Mouse (Mus musculus) skeletal muscle tissue, adult 2 months (tissue): ENCODE measurements around the gene Mmp11.

Experiments
- DNase-seq: peaks from one replicate; pipeline ENCODE4 v3.0.0-alpha.2; 2012; ENCODE audit warnings: low read depth, low spot score

The Mmp11 gene

GRCm38 (mm10) chr10:75935680-75936541 is at the start of gene Mmp11:
TSS of gene Mmp11 (minus strand) at chr10:75936496.
- DNase-seq, result peak; percentile 91

GRCm38 (mm10) chr10:75979432-75979831 is 43.1 kb upstream of the Mmp11 start:
- no peak for DNase-seq

DNA sequence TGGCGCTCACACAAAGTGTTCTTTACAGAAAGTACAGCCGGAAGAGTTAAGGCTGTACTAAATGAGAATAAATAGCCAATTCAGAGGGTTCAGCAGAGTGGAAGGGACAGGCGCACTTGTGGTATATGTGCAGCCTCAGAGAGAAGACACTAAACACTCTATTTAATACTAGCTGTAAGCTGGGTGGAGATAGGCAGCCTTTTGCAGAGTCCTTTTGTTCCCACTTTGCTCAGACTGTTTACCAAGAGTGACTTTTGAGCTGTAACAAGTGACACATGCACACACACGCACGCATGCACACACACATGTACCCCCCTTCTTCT is 42.5 kb upstream of the Mmp11 start:
- DNase-seq, result no peak

DNA sequence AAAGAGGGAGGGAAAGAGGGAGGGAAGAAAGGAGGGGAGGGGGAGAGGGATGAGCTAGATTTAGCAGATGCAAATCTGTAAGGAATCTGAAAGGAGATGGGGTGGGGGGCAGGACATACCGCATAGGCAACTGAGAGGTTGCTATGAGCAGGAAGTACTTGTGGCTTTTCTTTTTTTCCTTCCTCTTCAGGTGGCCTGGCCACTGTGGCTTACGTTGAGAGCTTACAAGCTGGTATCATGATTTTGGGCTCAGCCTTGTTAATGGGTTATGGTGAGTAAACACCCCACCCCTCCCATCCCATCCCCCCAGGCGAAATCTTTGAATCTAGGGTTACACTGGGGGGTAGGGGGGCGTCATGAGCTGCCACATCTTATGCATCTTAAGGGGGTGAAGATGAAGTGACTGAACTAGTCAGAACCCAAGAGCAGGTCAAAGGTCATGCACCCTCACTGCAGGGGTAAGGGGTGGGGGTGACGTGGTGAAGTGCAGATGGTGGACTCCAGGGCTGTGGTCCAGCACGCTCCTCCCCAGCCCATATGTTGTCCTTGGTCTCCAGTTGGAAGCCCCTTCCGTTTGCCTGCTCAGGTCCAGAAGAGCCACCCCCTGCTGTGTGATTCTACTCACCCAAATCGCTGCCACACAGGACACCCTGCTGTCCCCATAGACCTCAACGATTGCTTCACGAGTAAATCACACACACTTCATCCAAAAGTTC is 42.0 kb upstream of the Mmp11 start:
- DNase-seq, result no peak

DNA sequence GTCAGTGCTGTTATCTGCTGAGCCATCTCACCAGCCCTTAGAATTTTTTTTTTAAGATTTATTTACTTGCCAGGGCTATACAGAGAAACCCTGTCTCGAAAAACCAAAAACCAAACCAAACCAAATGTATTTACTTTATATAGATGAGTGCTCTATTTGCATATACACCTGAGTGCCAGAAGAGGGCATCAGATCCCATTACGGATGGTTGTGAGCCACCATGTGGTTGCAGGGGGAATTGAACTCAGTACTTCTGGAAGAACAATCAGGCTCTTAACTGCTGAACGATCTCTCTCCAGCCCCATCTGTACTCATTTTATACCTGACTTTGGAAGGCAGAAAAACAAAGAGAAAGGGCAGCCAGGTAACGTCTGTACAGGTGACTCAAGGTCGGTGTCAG is 38.9 kb upstream of the Mmp11 start:
- no peak for DNase-seq

DNA sequence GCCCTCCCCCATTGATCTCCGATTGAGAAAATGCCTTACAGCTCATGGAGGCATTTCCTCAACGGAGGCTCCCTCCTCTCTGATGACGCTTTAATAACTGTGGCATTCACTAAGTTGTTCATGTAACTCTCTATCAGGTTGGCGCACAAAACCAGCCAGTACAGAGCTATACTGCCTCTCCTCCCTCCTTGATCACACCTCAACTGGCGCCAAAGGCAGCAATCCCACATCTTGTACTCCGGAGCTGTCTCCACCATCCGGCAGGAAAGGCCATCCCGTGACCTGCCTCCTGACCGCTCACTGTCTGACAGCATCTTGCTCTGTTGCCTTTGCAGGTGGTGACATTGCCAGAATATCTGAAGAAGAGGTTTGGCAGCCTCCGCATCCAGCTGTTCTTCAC is 37.5 kb upstream of the Mmp11 start:
- DNase-seq, result no peak

GRCm38 (mm10) chr10:75954381-75954811 is 18.1 kb upstream of the Mmp11 start, which contains the start of gene Gm5134:
TSS of gene Gm5134 (plus strand) at chr10:75954514.
- no peak for DNase-seq

GRCm38 (mm10) chr10:75951424-75952050 is 15.2 kb upstream of the Mmp11 start:
- peak; percentile 40 for DNase-seq

DNA sequence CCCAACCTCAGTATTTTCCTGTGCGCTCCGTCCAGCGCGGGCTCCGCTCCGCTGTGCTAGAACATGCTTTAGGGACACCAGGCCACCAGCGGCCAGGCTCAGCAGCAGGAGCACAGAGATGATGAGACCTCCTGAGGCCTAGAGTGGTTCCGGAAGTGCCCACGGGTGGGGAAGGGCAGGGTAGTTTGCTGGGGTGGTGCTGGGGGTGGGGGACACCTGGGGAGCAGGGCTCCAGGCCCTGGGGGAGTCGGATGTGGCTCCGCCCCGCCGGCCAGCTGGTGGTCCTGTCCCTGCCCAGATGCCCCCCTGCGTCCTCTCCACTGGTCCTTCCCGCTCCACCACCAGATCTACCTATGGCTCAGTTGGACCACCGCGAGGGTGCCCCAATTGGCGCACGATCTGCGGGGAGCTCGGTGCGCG is 14.5 kb upstream of the Mmp11 start:
- DNase-seq, result no peak

DNA sequence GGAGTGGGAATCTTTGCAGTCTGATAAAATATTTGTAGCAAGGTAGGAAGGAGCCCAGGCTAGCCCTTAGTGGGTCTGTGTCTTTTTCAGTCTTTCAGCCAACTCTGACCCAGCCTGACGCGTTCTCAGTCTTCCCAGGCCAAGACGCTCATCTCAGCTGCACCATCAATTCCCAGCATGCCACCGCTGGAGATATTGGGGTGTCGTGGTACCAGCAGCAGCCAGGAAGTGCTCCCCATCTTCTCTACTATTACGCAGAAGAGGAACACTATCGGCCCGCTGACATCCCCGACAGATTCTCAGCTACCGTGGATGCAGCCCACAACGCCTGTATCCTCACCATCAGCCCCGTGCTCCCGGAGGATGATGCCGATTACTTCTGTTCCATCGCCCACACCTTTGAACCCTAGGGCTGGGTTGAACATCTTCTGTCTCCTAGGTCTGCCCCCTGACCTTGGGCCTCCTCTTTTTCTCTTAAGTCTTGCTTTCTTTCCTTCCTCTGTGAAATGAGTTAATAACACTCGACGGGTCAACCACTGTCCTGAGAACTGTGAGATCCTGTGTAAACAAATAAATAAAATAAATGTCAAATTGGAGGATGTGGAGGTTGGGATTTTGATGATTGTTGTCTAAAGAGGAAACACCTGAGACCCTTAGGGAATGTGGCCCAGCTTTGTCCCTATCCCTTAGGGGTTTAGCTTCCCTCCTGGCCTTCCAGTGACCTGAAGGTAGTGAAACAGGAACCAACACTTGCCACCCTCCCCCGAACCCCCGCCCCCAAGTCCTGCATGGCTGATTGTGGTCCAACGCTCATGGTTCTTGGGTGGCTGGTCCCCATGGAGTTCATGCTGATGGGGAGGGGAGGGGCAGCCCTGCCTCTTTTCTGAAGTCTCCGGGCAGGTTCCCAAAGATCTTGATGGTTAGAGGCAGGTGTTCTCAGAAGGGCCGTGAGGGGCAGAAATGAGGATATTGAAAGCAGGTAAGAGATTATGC is 13.1 kb upstream of the Mmp11 start:
- DNase-seq, result no peak

- no peak for DNase-seq
These were observed 11.8 kb upstream of the Mmp11 start for GRCm38 (mm10) chr10:75948079-75948478.

DNA sequence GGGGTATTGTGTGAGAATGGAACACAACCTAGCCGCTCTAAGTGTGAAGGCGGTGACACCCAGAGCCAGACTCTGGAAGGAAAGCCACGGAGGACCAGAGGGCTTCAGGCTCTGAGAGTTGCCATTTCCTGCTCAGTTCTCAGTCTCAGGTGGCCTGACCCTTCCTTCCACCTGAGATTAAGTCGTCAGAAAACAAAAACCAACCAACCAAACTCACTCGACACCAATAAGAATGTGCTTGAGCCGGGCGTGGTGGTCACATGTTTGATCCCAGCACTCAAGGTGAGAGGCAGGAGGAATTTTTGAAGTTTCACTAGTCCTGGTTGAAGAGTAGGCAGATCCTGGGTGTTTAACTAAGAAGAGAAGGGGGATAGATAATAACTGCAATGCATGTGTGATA is 9.6 kb upstream of the Mmp11 start:
- no peak for DNase-seq

DNA sequence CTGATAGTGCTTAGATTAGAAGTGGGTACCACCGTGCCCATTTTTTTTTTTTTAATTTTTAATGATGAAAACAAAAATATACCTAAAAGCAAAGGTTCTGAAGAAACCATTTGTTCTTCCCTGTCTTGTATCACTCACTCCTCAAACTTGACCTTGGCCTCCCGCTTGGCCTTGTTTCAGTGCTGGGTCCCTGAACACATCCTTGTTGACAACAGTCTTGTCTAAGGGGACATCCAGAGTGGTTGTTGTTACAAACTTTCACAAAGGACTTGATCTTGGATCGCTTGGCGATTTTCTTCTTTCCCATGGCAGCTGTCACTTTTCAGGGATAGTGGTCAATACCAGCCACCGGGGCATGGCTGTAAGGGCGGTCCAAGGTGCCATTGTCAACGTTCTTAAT is 8.9 kb upstream of the Mmp11 start:
- DNase-seq, result no peak

- DNase-seq, result no peak
These were observed 7.9 kb upstream of the Mmp11 start for GRCm38 (mm10) chr10:75944066-75944772.

DNA sequence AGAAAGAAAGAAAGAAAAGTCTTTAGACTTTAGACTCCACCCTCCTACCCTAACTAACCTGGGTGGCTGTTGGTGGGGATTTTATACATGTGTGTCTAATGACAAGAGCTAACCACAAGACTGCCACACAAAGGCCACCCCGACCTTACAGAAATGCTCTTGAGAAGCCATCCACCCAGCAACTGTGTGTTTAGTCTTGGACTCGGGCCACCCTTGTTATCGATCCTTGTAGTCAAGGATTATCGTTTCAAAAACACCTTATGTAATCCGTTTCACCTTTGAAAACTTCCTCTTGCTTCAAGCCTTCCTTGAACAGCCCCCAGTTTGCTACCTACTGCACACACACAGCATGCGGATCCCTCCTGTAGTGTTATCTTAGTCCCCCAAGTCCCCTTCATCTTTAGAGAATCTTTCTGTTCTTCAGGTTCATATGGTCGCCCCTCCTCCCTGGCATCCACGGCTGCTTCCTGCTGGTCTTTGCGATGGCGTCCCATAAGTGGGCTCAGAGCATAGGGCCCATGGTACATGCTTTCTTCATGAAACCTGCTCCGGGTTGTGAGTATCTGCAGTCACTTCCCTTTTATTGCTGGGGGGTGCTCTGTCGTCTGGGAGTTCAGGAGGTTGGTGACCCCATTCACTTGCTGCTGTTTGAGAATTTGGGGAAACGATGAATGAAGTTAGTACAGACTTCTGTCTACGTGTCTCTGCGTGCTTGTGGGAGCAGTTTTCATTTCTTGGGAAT is 6.6 kb upstream of the Mmp11 start, which contains the start of gene Vpreb3:
Gene Vpreb3, plus strand, starts transcription at position 322 of the 742 bp plus-strand sequence.
- DNase-seq, result no peak

DNA sequence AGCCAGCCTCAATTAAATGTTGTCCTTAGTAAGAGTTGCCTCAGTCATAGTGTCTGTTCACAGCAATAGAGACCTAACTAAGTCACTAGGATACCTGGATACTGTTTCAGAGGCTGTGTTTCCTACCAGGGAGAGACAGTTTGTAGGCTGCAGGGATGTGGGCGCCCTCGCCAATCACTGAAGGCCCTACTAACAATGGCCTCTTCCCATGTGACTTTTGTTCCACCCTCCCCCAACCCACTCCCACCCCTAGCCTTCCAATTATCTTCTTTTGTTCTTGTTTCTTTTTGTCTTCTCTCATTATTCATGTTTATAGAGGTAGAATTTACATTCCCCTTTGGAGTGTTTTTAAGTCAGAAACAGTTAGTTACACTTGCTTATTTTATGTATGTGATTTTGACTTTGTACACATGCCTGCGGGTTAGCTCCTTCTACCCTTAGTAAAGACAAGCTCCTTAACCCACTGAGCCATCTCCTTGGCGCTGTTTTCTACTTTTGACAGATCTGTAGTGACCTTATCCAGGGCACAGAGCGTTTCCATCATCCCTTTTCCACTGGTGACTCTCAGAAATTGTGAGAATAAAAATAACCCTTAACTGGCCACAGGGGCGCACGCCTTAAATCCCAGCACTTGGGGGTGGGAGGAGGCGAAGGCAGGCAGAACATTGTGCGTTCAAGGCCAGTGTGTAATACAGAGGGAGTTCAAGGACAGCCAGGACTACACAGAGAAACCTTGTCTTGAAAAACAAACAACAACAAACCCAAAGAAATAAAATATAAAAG is 4.9 kb upstream of the Mmp11 start:
- no peak for DNase-seq

- DNase-seq, result no peak
These were observed 4.2 kb upstream of the Mmp11 start, which contains the start of gene Gm867 for GRCm38 (mm10) chr10:75940520-75940919. TSS of gene Gm867 (minus strand) at chr10:75940672.

GRCm38 (mm10) chr10:75939481-75940234 is 3.4 kb upstream of the Mmp11 start:
- no peak for DNase-seq
